Mouse (Mus musculus) CH12.LX (cell line): ENCODE measurements around the gene Vgll2. TPM values are rescaled to one million over a fixed set of nuclear protein-coding genes. Genes with fewer than 3 reads are reported as not detected.

Experiments
- DNase-seq: peaks from one replicate; pipeline ENCODE4 v3.0.0-alpha.2; 2013; ENCODE audit errors: extremely low read depth
- H3K27ac ChIP-seq: 2 replicates; pipeline ENCODE4 v1.5.1; 2012; ENCODE audit warnings: low read depth, mild to moderate bottlenecking, control low read depth, moderate library complexity; ENCODE audit not compliant: insufficient read depth
- H3K27me3 ChIP-seq: replicated peaks from 2 replicates; pipeline ENCODE3; 2012; ENCODE audit warnings: inconsistent platforms
- H3K36me3 ChIP-seq, 2 experiments: replicated peaks in 1 of 2; 2 replicates each; pipeline versions ENCODE3 to v1.6.1; 2012; ENCODE audit warnings: inconsistent platforms in 1 of 2, low read length in 1 of 2, mild to moderate bottlenecking in 1 of 2, mixed read lengths in 1 of 2, moderate library complexity in 1 of 2; ENCODE audit not compliant: control insufficient read depth in 1 of 2, insufficient read depth in 1 of 2
- H3K4me1 ChIP-seq, 2 experiments: 2 replicates each; pipeline ENCODE4 v1.6.1; 2012; ENCODE audit warnings: inconsistent platforms in 1 of 2, moderate library complexity in 1 of 2; ENCODE audit not compliant: insufficient read depth in 2 of 2, control insufficient read depth in 1 of 2
- H3K4me2 ChIP-seq: 2 replicates; pipeline ENCODE4 v1.6.1; 2012; ENCODE audit warnings: low read depth, mild to moderate bottlenecking, control low read depth; ENCODE audit not compliant: poor library complexity, insufficient read depth, severe bottlenecking
- H3K4me3 ChIP-seq, 3 experiments: fragments of 150-350 bp in 1 of 3; sonication (generic) in 1 of 3; replicated peaks in 1 of 3; 2 replicates each; pipeline versions ENCODE3 to v1.5.1; 2011 to 2012; ENCODE audit warnings: low read depth in 2 of 3, low read length in 2 of 3, mild to moderate bottlenecking in 2 of 3, moderate library complexity in 2 of 3, control low read depth in 1 of 3, improper control_type of control experiment in 1 of 3, inconsistent platforms in 1 of 3, mixed read lengths in 1 of 3; ENCODE audit not compliant: poor library complexity in 1 of 3
- H3K79me2 ChIP-seq: replicated peaks from 2 replicates; pipeline ENCODE4 v1.6.1; 2012; ENCODE audit warnings: mild to moderate bottlenecking, moderate library complexity; ENCODE audit not compliant: control insufficient read depth, poor library complexity, insufficient read depth, severe bottlenecking; ENCODE audit errors: extremely low read depth
- H3K9ac ChIP-seq: 2 replicates; pipeline ENCODE4 v1.6.1; 2012; ENCODE audit warnings: low read depth, mild to moderate bottlenecking, control low read depth, moderate library complexity; ENCODE audit not compliant: insufficient read depth
- H3K9me3 ChIP-seq: replicated peaks from 2 replicates; pipeline ENCODE3; 2012; ENCODE audit warnings: low read length, inconsistent platforms, mixed read lengths
- CTCF ChIP-seq, 2 experiments: IDR thresholded peaks in 1 of 2; conservative IDR thresholded peaks in 1 of 2; 2 replicates each; pipeline ENCODE4 v1.5.1; 2011 to 2012; ENCODE audit warnings: low read depth in 2 of 2, low read length in 2 of 2, improper control_type of control experiment in 1 of 2, inconsistent platforms in 1 of 2, mild to moderate bottlenecking in 1 of 2, moderate library complexity in 1 of 2
- ELF1 ChIP-seq: IDR thresholded peaks from 2 replicates; pipeline ENCODE4 v1.6.1; 2014; ENCODE audit warnings: low read depth, mild to moderate bottlenecking, inconsistent platforms, low read length, improper control_type of control experiment
- IRF4 ChIP-seq: IDR thresholded peaks from 2 replicates; pipeline ENCODE4 v1.6.1; 2014; ENCODE audit warnings: low read depth, mild to moderate bottlenecking, inconsistent platforms, low read length, improper control_type of control experiment
- JUN ChIP-seq: IDR thresholded peaks from 2 replicates; pipeline ENCODE4 v1.6.1; 2011; ENCODE audit warnings: low read depth, mild to moderate bottlenecking, low read length, improper control_type of control experiment, moderate library complexity; ENCODE audit not compliant: insufficient read depth
- JUND ChIP-seq: conservative IDR thresholded peaks from 2 replicates; pipeline ENCODE4 v1.6.1; 2011; ENCODE audit warnings: low read depth, low read length, improper control_type of control experiment
- MAFK ChIP-seq: IDR thresholded peaks from 2 replicates; pipeline ENCODE4 v1.6.1; 2011; ENCODE audit warnings: low read length, improper control_type of control experiment; ENCODE audit not compliant: insufficient replicate concordance
- MXI1 ChIP-seq: IDR thresholded peaks from 2 replicates; pipeline ENCODE4 v1.6.1; 2011; ENCODE audit warnings: mild to moderate bottlenecking, low read depth, low read length, improper control_type of control experiment
- MYC ChIP-seq: IDR thresholded peaks from 2 replicates; pipeline ENCODE4 v1.6.1; 2011; ENCODE audit warnings: low read depth, mild to moderate bottlenecking, improper control_type of control experiment, low read length
- PAX5 ChIP-seq: IDR thresholded peaks from 2 replicates; pipeline ENCODE4 v1.6.1; 2012; ENCODE audit warnings: low read length, inconsistent platforms, mixed read lengths
- POLR2A ChIP-seq: IDR thresholded peaks from 2 replicates; pipeline ENCODE4 v1.6.1; 2011; ENCODE audit warnings: low read depth, mild to moderate bottlenecking, improper control_type of control experiment, low read length
- SIN3A ChIP-seq: IDR thresholded peaks from 2 replicates; pipeline ENCODE4 v1.6.1; 2012; ENCODE audit warnings: low read length, improper control_type of control experiment, inconsistent platforms
- SMC3 ChIP-seq: IDR thresholded peaks from 2 replicates; pipeline ENCODE4 v1.6.1; 2011; ENCODE audit warnings: low read depth, low read length, improper control_type of control experiment
- USF1 ChIP-seq: IDR thresholded peaks from 2 replicates; pipeline ENCODE4 v1.6.1; 2014; ENCODE audit warnings: low read depth, mild to moderate bottlenecking, inconsistent platforms, low read length, improper control_type of control experiment
- ZC3H11A ChIP-seq: IDR thresholded peaks from 2 replicates; pipeline ENCODE4 v1.6.1; 2012; ENCODE audit warnings: low read depth, mild to moderate bottlenecking, inconsistent platforms, low read length, improper control_type of control experiment
- ZKSCAN1 ChIP-seq: IDR thresholded peaks from 2 replicates; pipeline ENCODE4 v1.6.1; 2012; ENCODE audit warnings: low read depth, inconsistent platforms, low read length, improper control_type of control experiment, borderline replicate concordance
- ZNF384 ChIP-seq: IDR thresholded peaks from 2 replicates; pipeline ENCODE4 v1.6.1; 2012; ENCODE audit warnings: low read depth, low read length, improper control_type of control experiment, inconsistent platforms
- dilution Hi-C: fragments of 300-500 bp; cut with MboI; formaldehyde crosslinking; loops from 2 replicates; pipeline ENCODE4 v1.14.3; 2020; ENCODE audit warnings: low sequenced_read_pairs; ENCODE audit not compliant: extremely low pct_unique_long_range_greater_than_20kb, extremely low pct_ligation_motif_present
- in situ Hi-C: fragments of 300-500 bp; cut with MboI; formaldehyde crosslinking; loops from 3 replicates; pipeline ENCODE4 v1.14.3; 2019; ENCODE audit warnings: low sequenced_read_pairs, low pct_ligation_motif_present, low pct_unique_long_range_greater_than_20kb, mixed read lengths
- polyA plus RNA-seq: library from polyadenylated mRNA; unstranded; fragments of >175 nt; gene quantifications from 2 replicates; pipeline ENCODE4 v1.2.1, GENCODE M21; 2012; ENCODE audit warnings: low read depth; ENCODE audit not compliant: insufficient read length
- total RNA-seq, 2 experiments: library from RNA; depleted of rRNA; stranded (reverse); fragments of 300-350 nt in 1 of 2; fragments of >200 nt in 1 of 2; gene quantifications; 2 replicates each; pipeline ENCODE4 v1.2.3; 2012 to 2014

The Vgll2 gene
- total and polyA plus RNA-seq, 3 experiments = not detected

DNA sequence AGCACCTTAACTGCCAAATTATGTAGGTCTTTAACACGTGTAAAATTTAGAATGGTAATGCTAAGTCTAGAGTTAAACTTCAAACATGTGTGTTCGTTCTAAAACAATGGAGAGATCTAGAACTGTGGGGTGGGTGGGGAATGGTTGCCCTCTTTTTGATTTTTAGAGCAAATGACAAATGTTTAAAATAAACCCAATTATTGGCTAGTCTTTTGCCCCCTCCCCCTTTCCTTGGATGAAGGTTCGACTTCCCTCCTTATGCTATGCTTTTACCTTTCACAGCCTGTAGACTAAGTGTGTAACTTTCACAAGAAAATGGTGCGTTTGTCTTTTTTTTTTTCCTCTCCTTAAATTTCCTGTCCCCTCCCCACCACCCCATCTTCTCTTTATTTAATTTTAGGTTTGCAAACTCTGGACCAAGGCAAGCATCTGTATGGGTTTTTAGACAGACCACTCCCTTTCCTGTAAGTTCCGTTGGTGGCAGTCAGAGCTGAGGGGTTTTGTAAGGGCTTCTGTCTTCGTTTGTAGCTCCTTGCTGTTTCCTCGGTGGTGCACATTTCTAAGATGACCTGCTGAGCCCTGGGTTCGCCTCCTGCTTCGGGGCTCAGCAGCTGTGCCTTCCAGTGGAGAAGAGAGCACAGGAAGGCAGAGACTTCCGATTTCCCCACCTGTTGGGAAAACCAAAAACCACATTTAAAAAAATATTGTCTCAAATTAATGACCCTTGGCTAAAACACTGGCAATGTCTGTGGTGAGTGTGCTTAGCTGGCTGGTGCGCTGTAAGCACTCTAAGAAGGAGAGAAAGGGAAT, 6.5 kb downstream of the Vgll2 start:
- no peaks in the 10 kb centered on the region for H3K27me3 ChIP-seq
- no peaks in the 10 kb centered on the region for H3K4me1 ChIP-seq
- H3K79me2 ChIP-seq = no peaks in the 10 kb centered on the region
- no peak overlapping the region for H3K27ac ChIP-seq
- no peak for TF ChIP-seq SIN3A
- TF ChIP-seq ZKSCAN1 = no peak
- TF ChIP-seq MAFK = no peak
- no peak for TF ChIP-seq ELF1
- no peak for TF ChIP-seq POLR2A
- TF ChIP-seq USF1 = no peak
- TF ChIP-seq MXI1 = no peak
- TF ChIP-seq JUN = no peak
- TF ChIP-seq PAX5 = no peak
- TF ChIP-seq CTCF (conservative IDR thresholded peaks at IDR 0.05 in 1 of 2, IDR thresholded peaks at IDR 0.05 in 1 of 2; ENCODE audit: low read depth in 2 of 2, low read length in 2 of 2) = no peak
- no peak for TF ChIP-seq SMC3
- no peak for TF ChIP-seq JUND
- TF ChIP-seq ZC3H11A = no peak
- no peak for TF ChIP-seq MYC
- H3K9ac ChIP-seq = no peak overlapping the region
- H3K9me3 ChIP-seq = peaks cover 6% of the 10 kb centered on the region
- H3K4me2 ChIP-seq = peak overlapping the region; percentile 93
- H3K36me3 ChIP-seq = no peaks in the 10 kb centered on the region
- H3K4me3 ChIP-seq = no peak overlapping the region
- dilution Hi-C loops = no loop called here
- in situ Hi-C loops = no loop called here
- DNase-seq = no peak

DNA sequence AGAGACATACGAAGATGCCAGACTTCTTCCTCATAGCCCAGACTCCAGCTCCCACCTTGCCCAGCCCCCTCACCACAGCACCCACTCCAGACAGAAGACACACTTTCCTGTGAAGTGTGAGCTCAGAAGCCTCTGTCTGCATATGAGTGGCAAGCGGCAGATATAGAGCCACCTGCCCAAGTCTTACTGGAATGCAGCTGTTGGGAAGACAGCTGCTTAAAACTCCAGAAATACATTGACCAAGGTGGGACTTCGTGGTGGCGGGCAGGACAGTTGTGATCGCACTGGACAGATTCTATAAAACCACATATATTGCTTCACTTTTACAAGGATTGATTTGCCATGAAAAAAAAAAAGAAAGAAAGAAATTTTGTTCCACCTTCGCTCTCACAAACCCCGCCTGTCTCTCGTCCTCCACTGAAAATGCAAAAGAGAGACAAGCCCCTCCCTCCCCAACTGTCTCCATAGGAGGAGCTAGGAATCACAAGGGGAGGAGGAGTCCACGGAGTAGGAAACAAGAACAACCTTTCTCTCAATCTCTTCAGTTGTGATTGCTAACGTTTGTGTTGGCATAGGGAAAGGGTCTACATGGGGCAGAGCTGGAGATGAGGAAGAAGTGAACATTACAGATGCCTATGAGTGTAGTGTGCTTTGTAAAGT, 7.2 kb downstream of the Vgll2 start:
- H3K27me3 ChIP-seq = no peaks in the 10 kb centered on the region
- in situ Hi-C loops (no loop called here), dilution Hi-C loops (no loop called here)
- peak; percentile 30; the same call in 1 of the 2 replicates for TF ChIP-seq ZNF384
- no peak for TF ChIP-seq MAFK
- no peak for TF ChIP-seq IRF4
- TF ChIP-seq JUND = no peak
- H3K27ac ChIP-seq = no peak overlapping the region
- H3K4me3 ChIP-seq = no peak overlapping the region
- H3K9me3 ChIP-seq = peaks cover 6% of the 10 kb centered on the region
- no peaks in the 10 kb centered on the region for H3K36me3 ChIP-seq
- H3K4me1 ChIP-seq = no peaks in the 10 kb centered on the region
- peak; percentile 12 for DNase-seq
- H3K4me2 ChIP-seq = peak overlapping the region; percentile 93
- no peak overlapping the region for H3K9ac ChIP-seq
- no peaks in the 10 kb centered on the region for H3K79me2 ChIP-seq
